Mouse (Mus musculus) adrenal gland, postnatal 14 days (tissue): Measurements from ENCODE around the gene Gphn. TPM values are rescaled to one million over a fixed set of nuclear protein-coding genes. Genes with fewer than 3 reads are reported as not detected.
"Not testable (repeated sequence)": the region's sequence is repeated elsewhere in the genome, so short reads cannot be mapped to it uniquely, and the experiment has no call there.

Experiments used
- DNase-seq: peaks from one replicate; pipeline ENCODE4 v3.0.0; 2021; ENCODE audit warnings: mixed read lengths
- total RNA-seq: library from RNA; stranded (reverse); gene quantifications from 2 replicates; pipeline ENCODE4 v1.2.3, GENCODE M21; 2021

Gphn gene
- total RNA-seq, 1 experiment from 2014 or later, result 30.2 TPM

DNA sequence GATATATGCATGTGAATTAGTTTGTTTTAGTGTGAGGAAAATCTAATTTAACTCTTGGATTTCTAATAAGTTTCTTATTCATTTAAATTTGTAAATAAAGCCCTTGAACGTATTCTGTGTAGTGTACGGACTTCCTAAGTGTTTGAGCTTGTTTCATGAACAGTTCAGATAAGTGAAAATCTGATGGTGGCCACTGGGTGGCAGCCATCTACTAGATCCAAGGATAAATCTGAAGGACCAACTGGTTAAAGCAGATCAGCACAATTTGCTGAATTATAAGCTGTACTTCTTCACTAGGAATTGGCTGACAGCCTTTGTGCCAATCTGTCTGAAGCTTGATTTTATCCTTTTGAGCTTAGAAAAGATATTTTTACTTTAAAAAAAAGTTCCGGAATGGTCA, 105.9 kb downstream of the Gphn start:
- peak; percentile 66 for DNase-seq

DNA sequence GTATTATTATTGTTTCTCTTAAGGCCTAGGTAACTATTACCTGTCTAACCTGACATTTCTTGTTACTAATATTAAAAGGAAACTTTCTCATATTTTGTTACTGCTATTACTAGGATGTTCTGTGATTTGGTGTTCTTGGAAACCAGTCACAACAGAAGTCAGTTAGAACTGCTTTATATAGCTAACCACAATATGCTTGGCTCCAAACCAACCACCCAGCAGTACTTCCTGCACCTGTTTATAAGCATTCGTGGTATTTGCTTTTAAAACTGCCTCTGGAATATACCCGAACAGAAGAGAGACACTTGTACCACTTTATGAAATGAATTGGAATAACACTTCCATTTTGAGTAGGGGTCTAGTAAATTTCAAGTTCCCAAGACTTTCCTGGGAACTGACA, 130.3 kb downstream of the Gphn start:
- DNase-seq, result no peak

DNA sequence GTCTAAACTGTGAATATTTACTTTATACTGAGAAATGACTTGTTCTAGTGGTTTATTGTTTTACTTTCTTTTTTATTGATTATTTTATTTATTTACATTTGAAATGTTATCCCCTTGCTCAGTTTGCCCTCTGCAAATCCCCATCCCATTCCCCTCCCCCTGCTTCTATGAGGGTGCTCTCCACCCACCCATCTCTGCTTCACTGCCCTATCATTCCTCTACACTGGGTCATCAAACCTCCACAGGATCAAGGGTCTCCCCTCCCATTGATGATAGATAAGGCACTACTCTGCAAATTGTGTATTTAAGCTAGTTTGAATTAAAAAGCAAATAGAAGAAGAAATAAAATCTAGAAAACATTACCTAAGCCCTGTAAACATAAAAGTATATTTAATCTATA, 163.1 kb downstream of the Gphn start:
- no peak for DNase-seq

DNA sequence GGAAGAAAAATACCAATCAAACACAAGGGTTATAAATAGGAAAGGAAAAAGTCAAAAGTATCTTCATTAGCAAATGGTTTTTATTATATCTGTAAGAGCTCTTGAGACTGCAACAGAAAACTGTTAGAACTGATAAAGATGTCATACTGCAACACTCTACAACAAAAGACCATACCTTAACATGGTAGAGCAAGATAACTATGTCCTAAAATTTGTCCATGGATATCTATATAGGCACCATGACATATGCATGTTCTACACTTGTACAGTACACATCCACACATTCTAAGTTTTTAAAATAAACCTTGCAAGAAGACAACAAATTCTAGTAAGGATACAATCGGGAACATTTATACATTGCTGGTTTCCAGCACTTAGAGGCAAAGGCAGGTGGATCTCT, 169.1 kb downstream of the Gphn start:
- DNase-seq, result no peak

- DNase-seq, result not testable (repeated sequence)
Observed at GRCm38 (mm10) chr12:78407518-78407917, 181.3 kb downstream of the Gphn start.

- DNase-seq, result no peak
Observed at GRCm38 (mm10) chr12:78522176-78522575, 296.0 kb downstream of the Gphn start.

DNA sequence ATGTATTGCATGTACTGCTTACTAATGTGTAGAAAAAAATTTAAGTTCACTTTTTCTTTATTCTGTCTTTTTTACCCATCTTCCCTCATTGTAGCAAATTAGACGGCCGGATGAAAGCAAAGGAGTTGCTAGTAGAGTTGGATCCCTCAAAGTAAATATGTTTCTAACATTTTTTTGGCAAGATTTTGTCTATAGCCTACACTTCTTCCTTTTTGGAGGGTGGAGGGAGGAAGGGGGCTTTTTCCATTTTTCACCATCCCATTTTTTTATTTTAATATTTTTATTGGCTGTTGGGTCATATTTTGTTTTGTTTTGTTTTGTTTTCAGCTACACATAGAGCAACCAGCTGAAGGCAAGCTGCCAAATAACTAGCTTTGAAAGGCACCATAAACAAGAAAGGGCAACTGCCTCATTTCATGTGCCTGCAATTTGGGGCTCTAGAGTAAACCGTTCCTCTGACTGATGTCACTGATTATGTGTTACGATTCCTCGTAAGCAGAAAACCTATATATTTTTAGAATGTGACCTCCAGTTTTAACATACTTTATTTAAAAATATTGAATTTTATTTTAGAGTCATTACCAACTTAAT, 296.7 kb downstream of the Gphn start:
- no peak for DNase-seq

- not testable (repeated sequence) for DNase-seq
Observed at GRCm38 (mm10) chr12:78537590-78537989, 311.4 kb downstream of the Gphn start.

DNA sequence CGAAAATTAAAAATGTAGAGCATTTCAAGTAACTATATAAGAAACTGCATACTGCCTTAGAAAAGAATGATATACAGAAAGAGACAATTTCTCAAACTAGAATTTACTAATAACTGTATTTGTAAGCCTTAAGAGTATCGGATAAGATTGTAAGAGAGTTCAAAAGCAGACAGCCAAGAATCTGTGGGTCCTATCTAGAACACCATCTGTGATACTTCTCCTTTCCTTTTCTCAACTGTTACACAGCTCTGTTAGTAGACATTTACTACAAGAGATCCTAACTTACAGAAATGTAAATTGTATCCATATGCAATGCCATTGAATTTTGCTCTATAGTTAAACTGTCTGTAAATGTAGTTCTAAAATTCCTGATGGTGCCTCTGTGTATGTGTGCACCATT, 324.7 kb downstream of the Gphn start:
- DNase-seq, result no peak

GRCm38 (mm10) chr12:78631816-78632215, 405.6 kb downstream of the Gphn start:
- no peak for DNase-seq

- DNase-seq, result no peak
Observed at GRCm38 (mm10) chr12:78639466-78639865, 413.3 kb downstream of the Gphn start.

DNA sequence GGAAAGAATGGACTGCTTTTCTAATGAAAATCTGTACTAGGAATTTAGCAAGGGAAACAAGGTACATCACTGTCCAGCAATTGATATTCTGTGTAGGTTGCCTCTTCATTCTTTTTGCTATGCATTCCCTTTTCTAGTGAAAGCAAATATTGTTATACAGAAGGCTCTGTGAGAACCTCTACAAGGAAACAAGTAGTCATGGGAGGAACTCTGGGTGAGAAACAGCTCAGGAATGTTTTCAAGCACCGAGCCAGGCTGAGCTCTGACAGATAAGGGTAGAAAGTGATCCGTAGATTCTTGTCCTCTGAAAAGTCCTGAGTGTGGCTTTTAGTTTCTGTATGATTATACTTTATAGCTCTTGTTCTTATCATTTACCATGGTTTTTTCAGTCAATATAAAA, 413.9 kb downstream of the Gphn start:
- peak; percentile 3 for DNase-seq

GRCm38 (mm10) chr12:78641220-78641619, 415.0 kb downstream of the Gphn start:
- no peak for DNase-seq

DNA sequence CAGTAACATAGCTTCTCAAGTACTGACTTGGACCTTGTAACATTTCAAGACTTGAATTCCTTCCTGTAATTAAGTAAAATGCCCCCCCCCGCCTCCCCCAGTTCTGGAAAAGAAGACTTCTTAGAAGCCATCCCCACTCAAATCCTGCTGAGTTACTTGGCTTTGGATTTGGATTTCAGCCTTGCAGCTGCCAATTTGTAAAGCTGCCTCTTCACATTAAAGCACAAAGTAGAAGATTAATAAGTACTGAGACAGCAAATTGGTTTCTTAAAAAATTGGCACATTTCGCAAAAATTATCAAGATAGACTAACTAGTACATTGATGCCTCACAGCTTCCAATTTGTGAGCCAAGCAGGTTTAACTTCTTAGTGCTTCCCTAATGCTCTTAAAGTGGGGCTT, 417.5 kb downstream of the Gphn start:
- DNase-seq, result no peak

GRCm38 (mm10) chr12:78645282-78645681, 419.1 kb downstream of the Gphn start:
- no peak for DNase-seq

- no peak for DNase-seq
Observed at GRCm38 (mm10) chr12:78659718-78660304, 433.6 kb downstream of the Gphn start.

GRCm38 (mm10) chr12:78678101-78678806, 452.1 kb downstream of the Gphn start:
- DNase-seq, result no peak

DNA sequence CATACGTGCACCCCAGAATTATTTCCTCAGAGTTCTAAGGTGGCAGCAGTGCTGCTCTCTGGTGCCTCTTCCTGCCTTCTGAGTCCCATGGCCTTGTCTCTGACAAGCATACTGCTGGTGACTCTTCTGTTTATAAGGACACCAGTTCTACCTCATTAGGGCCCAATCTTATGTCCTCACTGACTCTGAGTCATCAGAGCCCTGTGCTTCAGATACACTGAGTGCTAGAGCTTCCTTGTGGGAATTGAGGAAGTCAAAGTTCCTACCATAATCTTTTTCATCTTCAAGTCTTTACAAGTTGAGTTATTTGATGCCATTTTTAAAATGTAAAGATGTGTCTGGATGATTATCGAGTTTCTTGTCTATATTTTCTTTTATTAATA, 452.6 kb downstream of the Gphn start:
- no peak for DNase-seq

GRCm38 (mm10) chr12:78681048-78681447, 454.9 kb downstream of the Gphn start:
- DNase-seq, result no peak

DNA sequence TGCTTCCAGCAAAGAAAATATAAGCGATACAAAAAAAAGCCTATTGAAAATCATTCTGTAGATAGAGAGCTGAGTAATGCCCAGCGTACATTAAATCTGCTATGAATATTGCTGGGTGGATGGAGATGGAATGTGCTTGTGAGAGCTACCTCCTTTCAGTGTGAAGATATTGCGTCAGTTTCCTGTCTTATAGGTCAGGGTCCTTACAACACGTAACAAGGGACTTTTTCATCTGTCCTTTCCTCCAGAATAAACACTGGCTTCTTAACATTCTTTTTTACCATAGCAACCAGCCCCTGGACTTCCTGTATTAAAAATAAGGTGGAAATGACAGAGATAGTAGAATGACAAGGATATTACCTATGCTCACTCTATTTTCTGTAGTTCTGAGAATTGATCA, 456.1 kb downstream of the Gphn start:
- DNase-seq, result no peak

GRCm38 (mm10) chr12:78685669-78686215, 459.6 kb downstream of the Gphn start:
- DNase-seq, result no peak

DNA sequence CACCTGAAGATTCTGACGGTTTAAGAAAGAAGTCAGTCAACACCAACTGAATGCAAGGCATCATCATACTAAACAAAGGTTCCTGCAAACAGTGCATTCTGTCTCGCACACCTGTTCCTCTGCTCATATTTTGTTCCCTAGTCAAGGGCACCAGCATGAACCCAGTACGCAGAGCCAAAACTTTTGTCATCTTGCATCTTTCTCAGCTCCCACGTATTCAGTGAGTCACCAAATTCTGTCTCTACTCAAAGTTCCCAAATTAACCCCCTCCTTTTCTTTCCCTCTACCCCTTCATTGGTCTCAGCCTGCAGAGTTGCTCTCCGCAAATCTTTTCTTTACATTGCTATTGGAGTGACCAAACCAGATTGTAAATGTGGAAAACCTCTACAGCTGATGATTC, 462.7 kb downstream of the Gphn start:
- DNase-seq, result no peak

- DNase-seq, result no peak
Observed at GRCm38 (mm10) chr12:78691325-78691724, 465.1 kb downstream of the Gphn start, which contains the start of gene Fam71d. TSS of gene Fam71d (plus strand) at chr12:78691535.

GRCm38 (mm10) chr12:78693281-78693680, 467.1 kb downstream of the Gphn start:
- no peak for DNase-seq
